Mouse (Mus musculus): Measurements from ENCODE around the gene B3glct. TPM values are rescaled to one million over a fixed set of nuclear protein-coding genes. Genes with fewer than 3 reads are reported as not detected.

Gene B3glct
- total and polyA plus RNA-seq, 2 experiments = 0.66 to 1.1 TPM

- TF ChIP-seq POLR2A (IDR thresholded peaks at IDR 0.05; ENCODE audit: extremely low read depth, insufficient read depth, low read length) = no peak
- TF ChIP-seq CTCF (IDR thresholded peaks at IDR 0.05; ENCODE audit: low read depth, low read length) = no peak
- Histone ChIP-seq H3K4me3 (ENCODE audit: insufficient read depth, low read depth, low read length) (no peak overlapping the region), H3K9ac (ENCODE audit: low read depth, low read length) (no peak overlapping the region), H3K27ac (replicated peaks; ENCODE audit: insufficient read depth, low read depth, low read length) (no peak overlapping the region), H3K27me3 (ENCODE audit: control insufficient read depth, insufficient read depth, low read length) (no peaks in the 10 kb centered on the region; the same call in 1 of the 2 replicates), H3K36me3 (ENCODE audit: control insufficient read depth, insufficient read depth, low read length) (no peaks in the 10 kb centered on the region), H3K79me2 (ENCODE audit: control insufficient read depth, insufficient read depth, low read length) (no peaks in the 10 kb centered on the region), H3K4me1 (ENCODE audit: control insufficient read depth, insufficient read depth, low read length) (no peaks in the 10 kb centered on the region)
- 83% methylated on average over 3 of the region's 3 CpGs for WGBS
- no peak for DNase-seq (ENCODE audit: extremely low read depth, low read depth, low spot score)
Measured at GRCm38 (mm10) chr5:149740703-149741102, 62.7 kb downstream of the B3glct start.

DNA sequence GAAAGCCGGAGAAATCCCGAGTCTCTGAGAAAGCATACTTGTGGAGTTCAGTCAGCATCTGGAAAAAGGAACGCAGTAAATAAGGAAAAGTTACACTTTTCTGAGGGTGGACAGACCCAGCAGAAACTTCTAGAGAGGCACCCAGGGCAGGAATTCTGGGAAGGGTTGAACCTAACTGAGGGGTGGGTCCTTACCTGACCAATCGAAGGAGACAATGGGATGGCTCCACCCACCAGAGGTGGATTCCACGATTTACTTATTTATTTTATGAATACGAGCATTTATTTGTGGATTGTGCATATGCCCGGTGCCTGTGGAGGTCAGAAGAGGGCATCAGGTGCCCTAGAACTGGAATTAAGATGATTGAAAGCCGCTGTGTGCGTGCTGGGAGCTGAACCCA lies 64.3 kb downstream of the B3glct start:
- H3K27me3 ChIP-seq (ENCODE audit: control insufficient read depth, insufficient read depth, low read length) = no peaks in the 10 kb centered on the region
- no peaks in the 10 kb centered on the region for H3K79me2 ChIP-seq (ENCODE audit: control insufficient read depth, insufficient read depth, low read length)
- no peak for DNase-seq (ENCODE audit: extremely low read depth, low read depth, low spot score)
- TF ChIP-seq POLR2A (IDR thresholded peaks at IDR 0.05; ENCODE audit: extremely low read depth, insufficient read depth, low read length) (no peak), CTCF (IDR thresholded peaks at IDR 0.05; ENCODE audit: low read depth, low read length) (no peak)
- H3K4me1 ChIP-seq (ENCODE audit: control insufficient read depth, insufficient read depth, low read length) = no peaks in the 10 kb centered on the region
- no peak overlapping the region for H3K27ac ChIP-seq (replicated peaks; ENCODE audit: insufficient read depth, low read depth, low read length)
- no peaks in the 10 kb centered on the region for H3K36me3 ChIP-seq (ENCODE audit: control insufficient read depth, insufficient read depth, low read length)
- H3K9ac ChIP-seq (ENCODE audit: low read depth, low read length) = no peak overlapping the region
- H3K4me3 ChIP-seq (ENCODE audit: insufficient read depth, low read depth, low read length) = no peak overlapping the region
- 92% methylated on average over 9 of the region's 9 CpGs for WGBS

DNA sequence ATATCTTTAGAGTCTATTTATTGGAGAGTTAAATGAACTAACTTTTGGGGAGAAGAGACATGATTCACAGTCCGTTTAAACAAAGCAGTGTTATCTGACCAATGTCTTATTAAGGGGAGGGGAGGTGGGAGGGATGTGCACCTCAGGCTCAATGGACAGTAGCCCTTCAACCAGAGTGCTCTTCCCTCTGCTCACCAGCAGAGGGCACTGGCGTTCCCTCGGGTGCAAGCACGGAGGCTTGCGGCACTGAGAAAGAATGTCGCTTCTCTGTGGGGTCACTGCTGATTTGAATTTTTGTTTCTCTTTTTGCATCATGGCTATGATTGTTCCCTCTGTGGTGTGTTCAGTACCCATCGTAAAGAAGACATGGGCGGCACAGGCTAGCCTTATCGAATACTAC lies 67.0 kb downstream of the B3glct start:
- Histone ChIP-seq H3K27ac (replicated peaks; ENCODE audit: insufficient read depth, low read depth, low read length) (no peak overlapping the region), H3K36me3 (ENCODE audit: control insufficient read depth, insufficient read depth, low read length) (no peaks in the 10 kb centered on the region), H3K4me1 (ENCODE audit: control insufficient read depth, insufficient read depth, low read length) (no peaks in the 10 kb centered on the region), H3K9ac (ENCODE audit: low read depth, low read length) (no peak overlapping the region), H3K79me2 (ENCODE audit: control insufficient read depth, insufficient read depth, low read length) (no peaks in the 10 kb centered on the region), H3K4me3 (ENCODE audit: insufficient read depth, low read depth, low read length) (no peak overlapping the region), H3K27me3 (ENCODE audit: control insufficient read depth, insufficient read depth, low read length) (no peaks in the 10 kb centered on the region)
- WGBS = 88% methylated on average over 9 of the region's 9 CpGs
- no peak for DNase-seq (ENCODE audit: extremely low read depth, low read depth, low spot score)
- no peak for TF ChIP-seq POLR2A (IDR thresholded peaks at IDR 0.05; ENCODE audit: extremely low read depth, insufficient read depth, low read length)
- TF ChIP-seq CTCF (IDR thresholded peaks at IDR 0.05; ENCODE audit: low read depth, low read length) = peak; percentile 14; the same call in 1 of the 2 replicates

DNA sequence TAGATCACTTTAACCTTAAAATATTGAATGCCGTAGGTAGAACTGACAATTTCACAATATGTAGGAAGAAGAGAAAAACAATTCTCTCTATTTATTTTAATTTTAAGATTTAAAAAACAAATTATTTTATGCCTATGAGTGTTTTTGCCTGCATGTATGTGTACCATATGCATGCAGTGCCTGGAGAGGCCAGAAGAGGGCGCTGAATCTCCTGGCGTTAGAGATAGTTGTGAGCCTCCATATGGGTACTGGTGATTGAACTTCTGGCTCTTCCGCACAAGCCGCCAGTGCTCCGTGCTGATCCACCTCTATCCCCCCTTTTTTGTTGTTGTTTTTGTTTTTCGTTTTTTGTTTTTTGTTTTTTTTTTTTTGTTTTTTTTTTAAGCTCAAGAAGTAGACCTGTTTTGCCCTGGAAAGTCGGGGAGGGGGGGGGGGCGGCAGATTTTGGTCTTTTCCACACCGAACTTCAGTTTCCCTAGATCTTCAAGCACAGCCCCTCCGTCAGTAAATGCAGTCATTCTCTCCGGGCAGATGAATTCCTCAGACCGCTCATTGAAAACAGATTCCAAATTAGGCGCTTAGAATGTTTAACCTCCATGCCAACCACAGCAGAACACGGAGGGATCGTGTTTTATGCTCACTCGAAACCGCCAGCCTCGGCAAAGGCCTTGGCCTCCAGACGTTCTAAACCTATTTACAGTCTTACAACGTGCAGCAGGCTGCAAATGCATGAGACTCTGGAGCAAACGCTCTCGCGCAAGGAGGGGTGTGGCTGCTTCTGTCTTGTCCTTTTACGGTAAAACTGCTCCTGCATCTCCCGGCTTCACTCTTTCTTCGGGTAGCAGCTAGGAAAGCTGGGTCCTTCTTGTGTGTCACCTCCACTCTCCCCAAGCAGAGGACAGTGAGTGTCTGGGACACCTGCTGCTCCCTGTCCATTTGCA lies 70.9 kb downstream of the B3glct start:
- Histone ChIP-seq H3K36me3 (ENCODE audit: control insufficient read depth, insufficient read depth, low read length) (no peaks in the 10 kb centered on the region), H3K4me3 (ENCODE audit: insufficient read depth, low read depth, low read length) (no peak overlapping the region), H3K9ac (ENCODE audit: low read depth, low read length) (no peak overlapping the region), H3K27me3 (ENCODE audit: control insufficient read depth, insufficient read depth, low read length) (no peaks in the 10 kb centered on the region), H3K4me1 (ENCODE audit: control insufficient read depth, insufficient read depth, low read length) (no peaks in the 10 kb centered on the region), H3K27ac (replicated peaks; ENCODE audit: insufficient read depth, low read depth, low read length) (no peak overlapping the region), H3K79me2 (ENCODE audit: control insufficient read depth, insufficient read depth, low read length) (no peaks in the 10 kb centered on the region)
- WGBS = 89% methylated on average over 27 of the region's 27 CpGs
- DNase-seq (ENCODE audit: extremely low read depth, low read depth, low spot score) = no peak
- no peak for TF ChIP-seq POLR2A (IDR thresholded peaks at IDR 0.05; ENCODE audit: extremely low read depth, insufficient read depth, low read length)
- no peak for TF ChIP-seq CTCF (IDR thresholded peaks at IDR 0.05; ENCODE audit: low read depth, low read length)

DNA sequence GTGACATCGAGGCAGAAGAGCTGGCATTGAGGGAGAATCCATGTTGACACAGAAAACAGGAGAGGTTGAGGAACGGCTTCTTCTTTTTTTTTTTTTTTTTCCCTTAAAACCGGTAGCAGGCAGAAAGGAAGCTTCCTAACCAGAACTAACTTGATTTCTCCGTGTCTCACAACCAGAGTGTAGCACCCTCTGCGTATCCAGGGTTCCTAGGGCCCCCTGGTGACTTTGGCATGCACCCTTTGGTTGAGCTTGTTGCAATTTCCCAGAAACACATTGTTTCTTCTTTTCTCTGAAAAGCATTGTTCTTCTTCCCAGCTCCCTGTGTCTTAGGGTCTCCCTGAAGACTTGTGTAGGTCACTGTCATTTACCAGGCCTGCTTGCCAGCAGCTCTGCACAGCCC lies 73.8 kb downstream of the B3glct start:
- TF ChIP-seq POLR2A (IDR thresholded peaks at IDR 0.05; ENCODE audit: extremely low read depth, insufficient read depth, low read length) (no peak), CTCF (IDR thresholded peaks at IDR 0.05; ENCODE audit: low read depth, low read length) (no peak)
- whole genome bisulfite sequencing = 66% methylated on average over 5 of the region's 5 CpGs
- no peaks in the 10 kb centered on the region for H3K36me3 ChIP-seq (ENCODE audit: control insufficient read depth, insufficient read depth, low read length)

DNA sequence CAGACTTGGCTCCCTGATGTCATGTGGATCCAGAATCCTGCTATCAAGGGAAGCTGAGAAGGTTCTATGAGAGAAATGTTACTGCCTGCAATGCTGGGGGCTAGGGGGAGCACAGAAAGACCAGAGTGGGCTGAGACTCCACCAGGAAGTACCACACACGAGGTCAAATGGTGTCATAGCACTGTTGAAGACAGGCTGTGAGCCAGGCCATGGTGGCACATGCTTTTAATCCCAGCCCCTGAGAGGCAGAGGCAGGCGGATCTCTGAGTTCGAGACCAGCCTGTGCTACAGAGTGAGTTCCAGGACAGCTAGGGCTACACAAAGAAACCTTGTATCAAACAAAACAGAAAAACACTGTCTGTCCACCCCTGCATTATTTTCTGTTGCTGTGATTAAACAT lies 75.0 kb downstream of the B3glct start:
- no peak overlapping the region for H3K4me3 ChIP-seq (ENCODE audit: insufficient read depth, low read depth, low read length)
- H3K4me1 ChIP-seq (ENCODE audit: control insufficient read depth, insufficient read depth, low read length) = no peaks in the 10 kb centered on the region
- H3K27ac ChIP-seq (replicated peaks; ENCODE audit: insufficient read depth, low read depth, low read length) = no peak overlapping the region
- 81% methylated on average over 3 of the region's 3 CpGs for WGBS
- no peaks in the 10 kb centered on the region for H3K79me2 ChIP-seq (ENCODE audit: control insufficient read depth, insufficient read depth, low read length)
- H3K9ac ChIP-seq (ENCODE audit: low read depth, low read length) = no peak overlapping the region
- TF ChIP-seq CTCF (IDR thresholded peaks at IDR 0.05; ENCODE audit: low read depth, low read length) (no peak), POLR2A (IDR thresholded peaks at IDR 0.05; ENCODE audit: extremely low read depth, insufficient read depth, low read length) (no peak)
- no peak for DNase-seq (ENCODE audit: extremely low read depth, low read depth, low spot score)
- no peaks in the 10 kb centered on the region for H3K36me3 ChIP-seq (ENCODE audit: control insufficient read depth, insufficient read depth, low read length)
- no peaks in the 10 kb centered on the region for H3K27me3 ChIP-seq (ENCODE audit: control insufficient read depth, insufficient read depth, low read length)

More for the DNA sequence above, 73.8 kb downstream of the B3glct start:
- DNase-seq (ENCODE audit: extremely low read depth, low read depth, low spot score) = no peak
- no peaks in the 10 kb centered on the region for H3K27me3 ChIP-seq (ENCODE audit: control insufficient read depth, insufficient read depth, low read length)
- no peaks in the 10 kb centered on the region for H3K4me1 ChIP-seq (ENCODE audit: control insufficient read depth, insufficient read depth, low read length)
- H3K9ac ChIP-seq (ENCODE audit: low read depth, low read length) = no peak overlapping the region
- H3K27ac ChIP-seq (replicated peaks; ENCODE audit: insufficient read depth, low read depth, low read length) = no peak overlapping the region
- H3K79me2 ChIP-seq (ENCODE audit: control insufficient read depth, insufficient read depth, low read length) = no peaks in the 10 kb centered on the region
- H3K4me3 ChIP-seq (ENCODE audit: insufficient read depth, low read depth, low read length) = no peak overlapping the region
